Mouse (Mus musculus): ENCODE measurements around the gene Stx4a.

DNA sequence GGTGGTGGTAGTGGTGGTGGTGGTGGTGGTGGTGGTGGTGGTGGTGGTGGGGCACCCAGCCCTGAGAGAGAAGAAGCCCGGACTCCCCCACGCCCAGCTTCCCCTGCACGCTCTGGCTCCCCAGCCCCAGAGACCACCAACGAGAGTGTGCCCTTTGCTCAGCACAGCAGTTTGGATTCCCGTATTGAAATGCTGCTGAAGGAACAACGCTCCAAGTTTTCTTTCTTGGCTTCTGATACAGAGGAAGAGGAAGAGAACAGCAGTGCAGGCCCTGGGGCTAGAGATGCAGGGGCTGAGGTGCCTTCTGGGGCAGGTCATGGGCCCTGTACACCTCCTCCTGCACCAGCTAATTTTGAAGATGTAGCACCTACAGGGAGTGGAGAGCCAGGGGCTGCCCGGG, 38.8 kb upstream of the Stx4a start, which contains the start of gene Gm49388:
- no peak for TF ChIP-seq CTCF (IDR thresholded peaks at IDR 0.05)
- TF ChIP-seq EP300 (IDR thresholded peaks at IDR 0.05; ENCODE audit: insufficient read depth, low read depth, low read length) = no peak
- no peak for TF ChIP-seq POLR2A (IDR thresholded peaks at IDR 0.05; ENCODE audit: insufficient read depth, low read depth, low read length)
